Mouse (Mus musculus): Measurements from ENCODE around the gene Dnajb2. TPM values are rescaled to one million over a fixed set of nuclear protein-coding genes. Genes with fewer than 3 reads are reported as not detected.

Dnajb2 gene
- total RNA-seq, 2 experiments from 2014 or later, result 54.7 to 61.3 TPM

DNA sequence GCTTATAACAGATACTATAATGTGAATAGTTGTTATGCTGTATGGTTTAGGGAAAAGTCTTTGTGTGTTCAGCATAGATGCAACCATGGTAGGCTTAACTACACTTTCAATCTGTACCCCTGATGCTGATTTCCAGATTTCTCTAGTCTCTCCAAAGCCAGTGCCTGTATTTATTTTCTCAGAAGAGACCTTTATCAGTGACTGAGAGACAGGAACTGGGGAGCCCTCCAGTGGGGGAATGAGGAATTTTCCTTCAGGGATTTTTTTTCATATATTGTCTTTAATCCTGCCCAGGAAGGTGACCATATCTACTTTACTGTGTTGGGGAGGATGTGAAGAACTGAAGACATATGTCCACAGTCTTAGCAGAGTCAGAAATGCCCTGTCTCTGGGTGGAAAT lies 54.4 kb downstream of the Dnajb2 start:
- DNase-seq, result peak; percentile 56
- intact Hi-C loops (cut with DNase I), result no loop called here

GRCm38 (mm10) chr1:75291321-75291720 lies 55.1 kb downstream of the Dnajb2 start:
- no peak for DNase-seq
- intact Hi-C loops (cut with DNase I), result no loop called here

GRCm38 (mm10) chr1:75292476-75293330 lies 56.5 kb downstream of the Dnajb2 start:
- intact Hi-C loops (cut with DNase I), result no loop called here
- DNase-seq, result no peak

DNA sequence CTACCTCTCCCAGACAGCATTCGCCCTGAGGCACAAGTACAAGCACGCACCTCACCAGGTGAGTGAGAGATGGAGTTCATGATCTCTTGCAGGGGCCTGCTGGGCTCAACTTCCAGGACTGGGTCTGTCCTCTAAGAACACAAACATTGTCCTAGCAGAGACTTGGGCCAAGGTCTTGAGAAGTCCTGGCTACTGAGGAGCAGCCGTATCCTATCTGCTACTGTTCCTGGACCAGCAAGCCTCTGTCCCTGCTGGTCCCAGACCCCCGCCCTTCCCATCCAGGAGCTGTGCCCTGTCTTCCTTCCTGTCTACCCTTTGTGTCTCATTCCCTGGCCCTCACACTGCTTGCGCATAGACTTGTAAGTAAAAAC lies 57.1 kb downstream of the Dnajb2 start:
- intact Hi-C loops (cut with DNase I), result no loop called here
- DNase-seq, result no peak

GRCm38 (mm10) chr1:75294294-75294693 lies 58.1 kb downstream of the Dnajb2 start:
- DNase-seq, result no peak
- intact Hi-C loops (cut with DNase I), result no loop called here

Small RNA genes within 50 kb of the gene (microRNA-seq; reads per million reads assigned to microRNA genes)
- gene Gm27943, result not detected

Other genes starting within 250 kb of the Dnajb2 start
- 1 to 10 TPM; 2.3 to 2.5 TPM for gene Nhej1, start 111.2 kb upstream of the Dnajb2 start, total RNA-seq (2021)
- not detected for gene Slc23a3, start 102.5 kb upstream of the Dnajb2 start, total RNA-seq (2021)
- gene Cnppd1, start 93.7 kb upstream of the Dnajb2 start, total RNA-seq (2021), result 10 to 100 TPM; 37.7 to 44.4 TPM
- gene Retreg2, start 93.6 kb upstream of the Dnajb2 start, total RNA-seq (2021), result 100 to 1,000 TPM; 122 to 123 TPM
- 10 to 100 TPM; 19.2 to 21.4 TPM for gene Zfand2b, start 67.8 kb upstream of the Dnajb2 start, total RNA-seq (2021)
- 10 to 100 TPM; 47.4 to 48.1 TPM for gene Abcb6, start 56.0 kb upstream of the Dnajb2 start, total RNA-seq (2021)
- gene Ankzf1, start 44.3 kb upstream of the Dnajb2 start, total RNA-seq (2021), result 10 to 100 TPM; 12.7 to 18.1 TPM
- 10 to 100 TPM; 62.7 to 75.7 TPM for gene Atg9a, start 44.2 kb upstream of the Dnajb2 start, total RNA-seq (2021)
- gene Glb1l, start 25.6 kb upstream of the Dnajb2 start, total RNA-seq (2021), result 10 to 100 TPM; 24.3 to 25.3 TPM
- 100 to 1,000 TPM; 101 to 119 TPM for gene Stk16, start 25.6 kb upstream of the Dnajb2 start, total RNA-seq (2021)
- 100 to 1,000 TPM; 101 to 111 TPM for gene Tuba4a, start 16.5 kb upstream of the Dnajb2 start, total RNA-seq (2021)
- not detected for gene A630095N17Rik, start 4.3 kb upstream of the Dnajb2 start, total RNA-seq (2021)
- 100 to 1,000 TPM; 101 to 122 TPM for gene Ptprn, start 28.1 kb downstream of the Dnajb2 start, total RNA-seq (2021)
- 10 to 100 TPM; 29.3 to 58.0 TPM for gene Resp18, start 42.0 kb downstream of the Dnajb2 start, total RNA-seq (2021)
- gene Dnpep, start 81.6 kb downstream of the Dnajb2 start, total RNA-seq (2021), result 10 to 100 TPM; 87.9 to 96.9 TPM
- gene Des, start 123.9 kb downstream of the Dnajb2 start, total RNA-seq (2021), result 1 to 10 TPM; 1.6 to 2.5 TPM
- gene Speg, start 138.9 kb downstream of the Dnajb2 start, total RNA-seq (2021), result 100 to 1,000 TPM; 131 to 143 TPM
- 10 to 100 TPM; 47.9 to 60.5 TPM for gene Gmppa, start 199.5 kb downstream of the Dnajb2 start, total RNA-seq (2021)
- gene Asic4, start 214.0 kb downstream of the Dnajb2 start, total RNA-seq (2021), result 10 to 100 TPM in 1 of 2 experiments, 1 to 10 TPM in 1; 8.6 to 10.2 TPM
- gene Chpf, start 242.9 kb downstream of the Dnajb2 start, total RNA-seq (2021), result 10 to 100 TPM; 61.3 to 67.7 TPM
- 10 to 100 TPM; 41.8 to 43.5 TPM for gene Tmem198, start 243.1 kb downstream of the Dnajb2 start, total RNA-seq (2021)